Mouse (Mus musculus) cerebellum, adult 9-10 months (tissue): ENCODE results near the gene Becn1.

Experiments
- DNase-seq: peaks from one replicate; pipeline ENCODE4 v3.0.0; 2022

Becn1 gene

DNA sequence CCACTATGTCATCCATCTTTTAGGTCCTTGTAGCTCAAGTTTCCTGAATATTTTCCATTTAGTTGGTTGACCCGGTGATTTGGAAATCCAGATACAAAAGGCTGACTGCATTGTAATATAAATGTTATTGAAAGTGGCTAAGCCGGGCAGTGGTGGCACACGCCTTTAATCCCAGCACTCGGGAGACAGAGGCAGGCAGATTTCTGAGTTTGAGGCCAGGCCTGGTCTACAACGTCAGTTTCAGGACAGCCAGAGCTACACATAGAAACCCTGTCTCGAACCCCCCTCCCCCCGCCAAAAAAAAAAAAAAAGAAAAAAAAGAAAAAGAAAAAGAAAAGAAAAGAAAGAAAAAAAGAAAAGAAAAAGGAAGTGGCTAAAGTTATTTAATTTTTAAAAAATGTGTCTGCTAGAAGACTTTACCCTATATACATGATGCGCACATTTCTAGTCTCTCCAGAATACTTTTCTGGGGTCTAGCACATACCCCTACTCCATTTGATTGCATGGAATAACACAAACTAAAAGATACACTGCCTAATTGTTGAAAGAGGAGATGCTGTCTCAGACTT lies 13.1 kb upstream of the Becn1 start:
- DNase-seq, result no peak

DNA sequence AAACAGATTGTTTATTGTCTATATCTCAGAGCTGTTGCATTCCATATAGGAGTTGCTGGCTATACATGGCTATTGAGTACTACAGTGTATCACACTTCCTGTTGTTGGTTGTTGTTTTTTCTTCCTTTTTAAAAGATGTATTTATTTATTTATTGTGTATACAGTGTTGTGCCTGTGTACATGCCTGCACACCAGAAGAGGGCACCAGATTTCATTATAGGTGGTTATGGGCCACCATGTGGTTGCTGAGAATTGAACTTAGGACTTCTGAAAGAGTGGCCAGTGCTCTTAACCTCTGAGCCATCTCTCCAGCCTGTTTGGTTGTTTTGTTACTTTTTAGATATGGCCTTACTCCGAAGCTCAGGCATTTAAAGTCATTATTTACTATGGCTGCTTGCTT lies 12.5 kb upstream of the Becn1 start:
- no peak for DNase-seq

DNA sequence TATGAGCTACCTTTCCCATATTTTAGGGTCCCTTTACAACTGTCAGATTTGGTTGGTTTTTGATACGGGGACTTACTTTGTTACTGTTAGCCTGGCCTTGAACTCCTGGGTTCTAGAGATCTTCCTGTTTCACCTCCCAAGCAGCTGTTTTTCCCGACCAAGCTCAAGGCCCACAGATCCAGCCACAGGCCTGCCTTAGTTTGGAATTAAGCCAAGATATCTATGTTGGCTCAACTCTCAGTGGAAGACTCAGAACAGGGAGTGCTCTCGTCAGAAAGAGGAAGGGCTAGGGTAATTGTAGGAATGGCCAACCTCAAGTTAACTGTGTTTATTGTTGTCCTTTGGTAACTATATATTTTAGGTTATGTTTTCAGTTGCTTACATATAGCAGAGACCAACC lies 10.1 kb upstream of the Becn1 start:
- no peak for DNase-seq

DNA sequence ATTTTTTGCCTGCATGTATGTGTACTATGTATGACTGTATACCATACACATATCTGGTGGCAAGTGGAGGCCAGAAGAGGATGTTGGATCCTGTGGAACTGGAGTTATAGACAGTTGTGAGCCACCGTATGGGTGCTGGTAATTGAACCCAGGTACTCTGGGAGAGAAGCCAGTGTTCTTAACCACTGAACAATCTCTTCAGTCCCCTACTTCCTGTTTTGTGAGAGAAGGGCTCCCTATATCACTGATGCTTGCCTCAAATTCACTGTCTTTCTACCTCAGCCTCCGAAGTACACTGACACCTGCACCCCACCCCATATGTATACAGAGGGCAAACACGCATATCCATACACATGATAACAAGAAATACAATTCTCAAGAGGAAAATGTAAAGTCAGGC lies 9.0 kb upstream of the Becn1 start:
- DNase-seq, result no peak

DNA sequence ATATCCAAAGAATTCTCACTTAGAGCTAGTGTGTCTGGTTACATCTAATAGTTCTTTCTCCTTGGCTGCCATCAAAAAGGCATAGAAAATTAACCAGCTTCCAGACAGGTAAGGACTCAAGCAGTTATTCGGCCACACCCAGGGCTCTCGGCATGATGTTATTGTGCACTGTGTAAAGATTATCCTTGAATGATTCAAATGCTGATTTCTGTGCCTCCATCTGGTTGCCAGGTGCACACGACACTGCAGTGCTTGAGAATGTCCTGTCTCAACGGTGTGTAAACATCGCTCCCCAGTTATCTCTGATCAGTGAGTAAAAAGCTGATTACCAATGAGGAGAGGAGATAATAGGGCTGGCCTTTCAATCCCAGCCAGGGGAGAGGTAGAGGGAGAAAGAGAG lies 5.7 kb upstream of the Becn1 start:
- no peak for DNase-seq

DNA sequence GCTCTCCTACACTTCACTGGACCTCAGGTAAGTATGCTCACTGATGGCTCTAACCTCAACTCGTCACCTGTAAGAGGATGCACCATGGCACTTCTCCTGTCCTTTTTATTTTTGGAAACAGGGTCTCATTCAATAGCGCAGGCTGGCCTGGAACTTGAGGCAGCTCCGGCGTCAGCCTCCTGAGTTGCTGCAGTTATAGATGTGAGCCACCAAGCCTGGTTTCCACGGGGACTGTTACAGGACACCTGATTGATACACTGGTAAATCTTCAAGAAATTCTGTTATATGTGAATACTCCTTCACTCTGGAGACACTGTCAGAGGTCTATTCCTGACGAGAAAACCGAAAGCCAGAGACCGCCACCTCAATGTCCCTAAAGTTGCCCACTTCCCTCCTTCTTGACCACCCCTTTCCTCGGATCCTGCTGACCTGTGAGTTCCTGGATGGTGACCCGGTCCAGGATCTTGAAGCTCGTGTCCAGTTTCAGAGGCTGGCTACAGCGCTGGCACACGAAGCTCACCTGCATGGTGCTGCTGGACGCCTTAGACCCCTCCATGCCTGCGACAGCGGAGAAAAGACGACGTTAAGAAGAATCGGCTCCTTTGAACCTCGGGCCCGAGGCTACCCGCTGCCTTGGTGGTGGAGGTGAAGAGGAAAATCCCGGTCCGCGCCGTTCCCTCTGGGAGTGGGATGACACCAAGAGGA lies 635 bp downstream of the Becn1 start:
- DNase-seq, result no peak

DNA sequence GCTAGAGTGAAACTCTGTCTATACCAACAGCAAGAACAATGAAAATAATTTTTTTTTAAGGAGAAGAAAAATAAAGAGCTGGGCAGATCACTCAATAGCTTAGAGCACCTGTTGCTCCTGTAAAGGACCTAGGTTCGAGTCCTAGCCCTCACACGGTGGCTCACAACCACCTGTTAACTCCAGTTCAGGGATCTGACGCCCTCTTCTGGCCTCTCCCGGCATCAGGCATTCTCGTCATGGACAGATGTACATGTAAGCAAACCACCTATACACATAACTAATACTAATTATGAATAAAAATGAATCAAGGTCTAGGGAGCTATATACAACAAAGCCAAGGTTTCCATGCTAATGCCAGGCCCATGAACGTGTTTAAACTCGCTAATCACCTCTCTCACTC lies 1.2 kb downstream of the Becn1 start:
- no peak for DNase-seq

DNA sequence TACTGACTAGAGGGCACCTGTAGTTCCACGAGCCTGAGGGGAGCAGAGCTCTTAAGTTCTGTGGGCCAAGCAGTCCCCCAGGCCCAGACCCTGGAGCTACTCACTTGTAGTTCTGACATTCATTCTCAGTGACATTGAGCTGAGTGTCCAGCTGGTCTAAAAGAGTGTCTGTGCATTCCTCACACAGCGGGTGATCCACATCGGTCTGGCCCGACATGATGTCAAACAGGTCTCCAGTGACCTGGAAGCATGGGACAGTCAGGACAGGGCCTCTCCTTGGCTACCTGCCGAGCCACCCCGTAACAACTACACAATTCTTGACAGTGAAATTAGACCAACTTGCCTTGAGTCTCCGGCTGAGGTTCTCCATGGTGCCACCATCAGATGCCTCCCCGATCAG lies 6.9 kb downstream of the Becn1 start:
- DNase-seq, result no peak

DNA sequence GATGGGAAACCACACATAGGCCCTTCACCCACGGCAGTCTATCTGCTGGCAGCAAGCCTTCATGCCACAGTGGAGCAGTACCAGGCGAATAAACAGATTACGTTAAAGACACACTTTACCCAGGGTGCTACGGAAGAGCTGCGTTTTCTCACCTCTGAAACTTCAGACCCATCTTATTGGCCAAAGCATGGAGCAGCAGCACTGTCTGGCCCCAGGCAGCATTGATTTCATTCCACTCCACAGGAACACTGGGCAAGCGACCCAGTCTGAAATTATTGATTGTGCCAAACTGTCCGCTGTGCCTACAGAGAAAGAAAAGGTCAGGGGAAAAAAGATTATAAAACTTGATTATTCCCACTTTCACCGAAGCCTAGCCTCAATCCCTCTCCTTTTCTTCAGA lies 10.9 kb downstream of the Becn1 start:
- DNase-seq, result no peak

DNA sequence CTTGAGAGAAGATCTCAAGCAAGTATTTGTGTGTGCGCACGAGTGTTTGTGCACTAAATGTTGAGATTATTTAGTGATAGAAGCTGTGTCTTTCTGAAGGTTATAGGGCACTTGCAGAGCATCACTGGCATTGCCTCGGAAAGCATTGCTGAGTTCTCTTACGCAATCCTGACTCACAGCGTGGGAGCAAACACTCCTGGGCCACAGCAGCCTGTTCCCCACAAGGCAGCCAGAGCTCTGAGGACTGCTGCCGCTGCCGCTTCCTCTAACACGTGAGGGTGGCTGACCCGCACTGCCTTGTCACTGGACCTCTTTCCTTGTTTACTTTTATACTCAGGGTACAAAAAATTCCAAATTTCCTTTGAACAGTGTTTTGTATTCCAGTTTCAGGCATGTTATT lies 14.8 kb downstream of the Becn1 start:
- no peak for DNase-seq

DNA sequence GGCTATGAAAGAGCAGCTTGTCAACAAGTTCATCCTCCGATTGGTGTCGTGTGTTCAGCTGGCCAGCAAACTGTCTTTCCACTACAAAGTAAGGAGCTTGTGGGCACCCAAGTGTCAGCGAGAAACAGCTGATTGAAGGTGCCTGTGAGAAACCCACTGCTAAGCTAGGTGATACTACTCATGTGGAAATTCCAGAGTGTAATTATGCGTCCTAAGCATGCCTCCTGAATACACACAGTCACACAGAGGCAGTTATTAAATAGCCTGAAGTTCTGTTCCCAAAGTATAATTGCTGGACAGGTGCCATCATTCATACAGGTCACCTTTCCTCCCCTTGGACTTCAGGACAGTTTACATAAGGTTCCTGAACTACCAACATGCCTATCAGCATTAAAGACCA lies 18.3 kb downstream of the Becn1 start:
- no peak for DNase-seq

DNA sequence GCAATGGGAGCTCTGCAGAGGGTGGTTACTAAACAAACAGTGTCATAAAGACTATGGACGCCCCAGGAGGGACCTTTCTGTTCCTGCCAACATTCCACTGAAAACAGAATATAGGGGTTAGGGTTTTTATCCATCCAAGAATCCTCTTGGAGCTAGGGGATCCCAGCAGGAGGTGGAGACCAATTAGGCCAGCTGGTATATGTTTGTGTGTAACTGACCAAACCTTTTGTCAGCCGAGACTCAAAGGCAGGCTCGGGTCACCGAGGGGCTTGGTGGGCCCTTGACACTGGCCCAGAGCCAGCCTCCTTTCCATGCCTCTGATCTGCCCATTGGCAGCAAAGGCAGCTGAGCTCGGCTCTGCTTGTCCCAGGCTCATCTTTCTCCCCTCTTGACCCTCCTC lies 19.2 kb downstream of the Becn1 start:
- DNase-seq, result no peak

DNA sequence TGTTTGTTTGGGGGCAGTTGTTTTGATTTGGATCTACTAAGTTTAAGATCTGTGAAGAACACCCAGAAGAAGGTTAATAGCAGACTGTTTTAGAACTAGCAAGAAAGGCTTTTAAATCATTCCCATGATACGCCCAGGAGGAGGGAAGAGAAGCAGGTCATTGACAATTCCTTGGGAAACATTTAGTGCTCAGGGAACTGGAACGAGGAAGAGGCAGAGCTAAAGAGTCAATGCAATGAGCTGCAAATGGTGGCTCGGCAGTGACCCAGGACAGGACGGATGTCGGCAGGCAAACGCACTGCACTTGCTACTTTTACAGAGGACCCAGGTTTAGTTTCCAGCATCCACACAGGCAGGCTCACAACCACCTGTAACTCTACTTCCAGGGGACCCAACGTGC lies 21.2 kb downstream of the Becn1 start:
- no peak for DNase-seq

DNA sequence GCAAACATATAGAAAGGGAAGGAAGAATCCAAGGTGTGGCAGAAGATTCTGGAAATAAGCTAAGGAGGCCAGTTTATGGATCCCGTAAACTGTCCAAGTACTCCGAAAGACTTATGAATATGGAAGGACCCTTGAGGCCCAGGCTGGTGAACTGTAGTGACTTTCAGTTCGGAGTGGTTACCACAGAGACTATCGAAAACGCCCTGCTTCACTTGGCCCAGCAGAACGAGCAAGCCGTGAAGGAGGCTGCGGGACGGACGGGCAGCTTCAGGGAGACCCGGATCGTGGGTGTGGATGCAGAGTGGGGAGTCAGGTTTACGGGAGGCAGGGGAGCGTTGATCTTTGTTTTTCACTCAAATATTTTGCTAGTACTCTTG lies 22.9 kb downstream of the Becn1 start:
- no peak for DNase-seq

DNA sequence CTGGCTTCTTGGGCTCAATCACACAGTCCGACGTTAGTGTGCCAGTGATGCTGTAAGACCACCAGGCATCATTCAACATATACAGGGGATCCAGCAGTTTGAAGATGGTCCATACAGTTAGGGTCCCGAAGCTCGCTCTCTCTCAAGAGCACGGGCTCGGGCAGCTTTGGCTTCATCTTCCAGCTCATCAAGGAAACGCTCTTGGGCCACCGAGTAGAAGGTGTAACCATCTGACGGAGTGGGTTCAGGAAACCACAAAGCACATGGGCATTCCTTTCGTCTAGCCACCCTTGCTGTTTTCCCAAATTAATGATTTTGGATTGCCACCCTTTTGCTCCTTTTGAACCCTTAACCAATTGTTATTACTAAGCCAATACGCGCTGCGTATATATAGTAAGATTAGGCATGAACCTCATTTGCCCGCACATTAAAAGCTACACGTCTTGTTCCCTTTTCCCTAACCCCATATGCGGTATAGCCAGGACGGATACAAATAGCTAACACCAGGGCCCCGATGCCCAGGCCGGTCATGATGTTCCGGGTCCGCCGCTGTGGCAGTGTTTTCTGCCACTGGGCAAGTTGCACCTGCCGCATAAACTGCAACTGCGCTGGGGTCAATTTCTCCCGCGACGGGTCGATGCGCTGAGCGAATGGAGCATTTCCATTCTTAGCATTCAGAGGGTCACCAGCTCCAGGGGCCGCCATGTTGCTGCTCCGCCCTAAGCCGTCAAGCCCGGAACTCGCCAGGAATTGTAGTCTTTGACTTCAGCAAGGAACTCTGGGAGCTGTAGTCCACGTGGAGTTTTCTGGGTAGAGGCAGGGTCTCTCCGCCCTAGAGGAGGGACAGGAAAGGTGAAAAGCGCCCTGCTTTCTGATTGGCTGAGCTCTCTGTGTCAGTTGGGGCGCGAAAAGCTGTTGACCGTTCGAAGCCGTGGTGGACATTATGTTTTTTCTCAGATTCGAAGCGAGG lies 23.6 kb downstream of the Becn1 start, which contains the start of the genes Cntd1 and Coa3:
Gene Cntd1 (plus strand): TSS at position 790 of the 970 bp plus-strand sequence.
Gene Coa3 (minus strand): TSS at position 892 of the 970 bp plus-strand sequence.
- DNase-seq, result peak; percentile 86

DNA sequence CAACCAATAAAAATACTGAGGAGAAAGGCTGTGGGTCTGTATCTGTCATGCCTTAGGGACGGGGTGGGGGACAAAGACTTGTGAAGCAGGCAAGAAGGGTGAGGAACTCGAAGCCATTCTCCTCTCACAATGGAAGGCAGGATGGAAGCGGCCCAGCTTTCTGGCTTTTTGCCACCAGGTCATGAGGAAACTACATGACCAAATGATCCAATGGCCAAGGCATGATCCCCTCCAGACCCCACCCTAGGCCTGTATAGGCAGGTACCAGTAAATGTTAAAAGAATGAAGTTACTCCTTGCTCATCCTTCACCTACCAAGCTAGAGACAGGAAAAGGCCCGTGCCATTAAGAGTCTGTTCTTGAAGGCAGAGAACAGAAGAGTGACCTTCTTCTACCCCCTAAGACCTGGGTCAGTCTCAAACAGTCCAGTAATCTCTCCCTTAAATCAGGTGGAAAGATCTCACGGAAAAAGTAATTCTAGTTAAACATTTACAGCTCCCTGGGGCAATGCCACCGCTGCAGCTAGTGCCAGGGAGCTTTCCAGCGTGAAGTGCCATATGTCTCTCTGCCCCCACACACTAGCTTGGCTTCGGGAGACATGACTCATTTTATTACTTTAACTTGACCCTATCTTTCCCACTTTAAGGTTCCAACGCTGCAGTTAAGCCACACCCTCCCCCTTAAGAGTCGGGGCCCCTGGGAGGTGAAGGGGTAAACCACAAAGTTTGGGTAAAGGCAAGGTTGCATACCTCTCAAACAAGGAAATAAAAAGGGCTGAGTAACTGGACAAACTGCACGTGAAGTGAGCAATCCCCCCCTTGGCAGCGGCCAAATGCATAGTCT lies 24.5 kb downstream of the Becn1 start:
- DNase-seq, result no peak

DNA sequence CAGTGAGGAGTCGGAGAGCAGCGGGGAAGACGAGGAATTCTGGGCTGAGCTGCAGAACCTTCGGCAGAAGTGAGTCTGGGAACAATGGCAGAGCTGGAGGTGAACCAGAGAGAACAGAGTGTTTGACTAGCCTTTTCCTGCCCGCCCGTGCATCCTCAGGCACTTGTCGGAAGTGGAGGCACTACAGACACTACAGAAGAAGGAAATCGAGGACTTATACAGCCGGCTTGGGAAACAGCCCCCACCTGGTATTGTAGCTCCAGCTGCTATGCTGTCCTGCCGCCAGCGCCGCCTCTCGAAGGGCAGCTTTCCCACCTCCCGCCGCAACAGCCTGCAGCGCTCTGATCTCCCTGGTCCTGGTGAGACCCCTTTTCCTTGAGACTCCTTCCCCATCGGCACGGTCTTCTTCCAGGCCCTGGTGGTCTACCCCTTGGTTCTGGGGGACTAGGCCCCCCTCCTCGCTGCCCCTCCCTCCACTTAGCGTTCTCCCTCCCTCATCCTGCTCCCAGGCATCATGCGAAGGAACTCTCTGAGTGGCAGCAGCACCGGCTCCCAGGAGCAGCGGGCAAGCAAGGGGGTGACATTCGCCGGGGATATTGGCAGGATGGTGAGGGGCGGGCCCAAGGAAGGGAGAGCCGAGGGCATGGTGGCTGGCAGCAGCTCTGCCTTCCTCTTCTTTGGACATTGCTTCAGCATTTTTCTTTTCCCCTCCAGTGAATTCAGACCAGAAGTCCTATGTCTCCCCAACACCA lies 25.6 kb downstream of the Becn1 start:
- DNase-seq, result no peak

DNA sequence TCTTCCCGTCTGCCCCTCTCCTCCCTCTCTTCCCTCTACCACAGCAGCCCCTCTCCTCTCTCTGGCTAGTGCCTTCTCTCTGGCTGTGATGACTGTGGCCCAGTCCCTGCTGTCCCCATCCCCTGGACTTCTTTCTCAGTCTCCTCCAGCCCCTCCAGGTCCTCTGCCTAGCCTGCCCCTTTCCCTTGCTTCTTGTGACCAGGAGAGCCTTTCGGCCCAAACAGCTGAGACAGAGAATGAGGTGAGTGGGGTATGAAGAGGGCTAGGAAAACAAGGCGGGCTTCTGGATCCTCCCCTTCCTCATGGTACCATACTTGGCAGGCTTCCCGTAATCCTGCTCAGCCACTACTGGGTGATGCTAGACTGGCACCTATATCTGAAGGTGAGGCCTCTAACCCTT lies 26.8 kb downstream of the Becn1 start:
- DNase-seq, result no peak

DNA sequence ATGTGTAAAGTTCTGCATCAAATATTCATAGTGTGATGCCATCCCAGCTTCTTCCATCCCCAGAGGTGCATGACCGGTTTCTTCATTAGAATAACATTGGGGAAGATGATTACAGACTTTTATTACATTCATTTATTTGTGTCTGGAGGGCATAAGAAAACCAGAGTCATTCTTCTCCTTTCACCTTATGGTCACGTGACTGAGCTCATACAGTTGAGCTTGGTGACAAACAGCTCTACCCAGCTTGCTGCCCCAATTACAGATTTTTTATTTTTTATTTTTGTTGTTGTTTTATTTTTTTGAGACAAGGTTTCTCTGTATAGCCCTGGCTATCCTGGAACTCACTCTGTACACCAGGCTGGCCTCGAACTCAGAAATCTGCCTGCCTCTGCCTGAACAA lies 29.6 kb downstream of the Becn1 start:
- no peak for DNase-seq

DNA sequence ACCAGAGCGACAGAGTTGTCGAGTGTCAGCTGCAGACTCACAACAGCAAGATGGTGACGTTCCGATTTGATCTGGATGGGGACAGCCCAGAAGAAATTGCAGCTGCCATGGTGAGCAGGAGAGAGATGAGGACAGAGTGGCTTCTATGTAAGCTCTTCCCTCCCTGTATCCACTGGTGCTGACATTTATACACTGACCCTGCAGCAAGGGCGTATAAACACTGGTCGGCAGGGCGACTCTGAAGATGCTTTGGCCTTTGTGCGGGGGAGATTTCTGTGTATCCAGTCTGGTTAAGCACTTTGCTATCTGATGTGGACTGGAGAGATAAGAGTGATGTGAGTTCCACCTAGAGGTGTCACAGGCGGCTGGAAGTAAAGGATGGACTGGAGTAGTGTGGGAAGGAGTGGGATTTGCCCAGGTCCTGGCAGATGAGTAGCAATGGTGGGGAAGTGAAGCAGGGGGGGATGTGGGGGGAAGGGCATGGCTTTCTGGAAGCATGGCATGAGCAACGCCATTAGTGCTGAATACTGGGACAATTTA lies 32.4 kb downstream of the Becn1 start:
- DNase-seq, result no peak

DNA sequence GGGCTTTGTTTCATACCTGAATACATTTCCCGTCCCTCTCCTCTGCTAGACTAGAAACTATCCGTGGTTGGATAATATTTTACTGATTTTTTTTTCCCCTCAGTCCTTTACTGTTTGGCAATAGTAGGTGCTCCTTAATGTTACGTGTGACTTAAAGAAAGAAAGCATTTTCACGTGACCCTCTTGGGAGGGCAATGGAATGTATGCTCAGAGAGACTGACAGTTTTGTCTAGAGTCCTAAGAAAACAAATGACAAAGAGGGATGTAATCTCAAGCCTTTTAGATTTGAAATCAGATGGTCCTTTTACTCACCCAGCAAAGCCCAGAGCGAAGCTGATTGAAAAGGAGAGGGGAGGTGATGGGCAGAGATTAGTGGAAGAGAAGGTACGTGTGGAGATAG lies 36.2 kb downstream of the Becn1 start:
- no peak for DNase-seq

DNA sequence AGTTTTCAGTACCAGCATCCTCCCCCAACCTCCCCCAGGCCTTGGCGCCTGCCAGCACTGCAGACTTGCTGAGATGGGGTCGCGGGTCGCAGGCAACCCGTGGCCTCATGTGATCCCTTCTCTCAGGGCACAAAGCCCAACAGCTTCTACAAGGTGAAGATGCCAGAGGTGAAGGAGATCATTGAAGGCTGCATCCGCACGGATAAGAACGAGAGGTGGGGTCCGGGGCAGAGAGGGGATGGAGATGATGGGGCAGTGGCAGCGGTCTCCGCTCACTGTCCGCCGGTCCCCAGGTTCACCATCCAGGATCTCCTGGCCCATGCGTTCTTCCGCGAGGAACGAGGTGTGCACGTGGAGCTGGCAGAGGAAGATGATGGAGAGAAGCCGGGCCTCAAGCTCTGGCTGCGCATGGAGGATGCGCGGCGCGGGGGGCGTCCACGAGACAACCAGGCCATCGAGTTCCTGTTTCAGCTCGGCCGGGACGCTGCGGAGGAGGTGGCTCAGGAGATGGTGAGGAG lies 37.1 kb downstream of the Becn1 start:
- DNase-seq, result no peak
